Mouse (Mus musculus): ENCODE measurements around the gene Polr3e. TPM values are rescaled to one million over a fixed set of nuclear protein-coding genes. Genes with fewer than 3 reads are reported as not detected.
"Not testable (repeated sequence)": the region's sequence is repeated elsewhere in the genome, so short reads cannot be mapped to it uniquely, and the experiment has no call there.

The Polr3e gene
- polyA plus RNA-seq, 1 experiment from 2014 or later = 41.9 TPM

GRCm38 (mm10) chr7:120882674-120883073 is 34.9 kb upstream of the Polr3e start:
- no peaks in the 10 kb centered on the region for H3K4me1 ChIP-seq
- H3K36me3 ChIP-seq = peaks cover 81% of the 10 kb centered on the region
- H3K4me3 ChIP-seq = no peak overlapping the region
- peak; percentile 60 for ATAC-seq (ENCODE audit: low FRiP score, low read depth)
- H3K9me3 ChIP-seq = 0 out of 2 replicates have a peak, but pooled peaks cover 4% of the 10 kb centered on the region
- no peaks in the 10 kb centered on the region for H3K27me3 ChIP-seq
- H3K4me2 ChIP-seq (replicated peaks) = no peak overlapping the region
- H3K9ac ChIP-seq = no peak overlapping the region
- no peak overlapping the region for H3K27ac ChIP-seq
- 79% methylated on average over 4 of the region's 4 CpGs for WGBS

DNA sequence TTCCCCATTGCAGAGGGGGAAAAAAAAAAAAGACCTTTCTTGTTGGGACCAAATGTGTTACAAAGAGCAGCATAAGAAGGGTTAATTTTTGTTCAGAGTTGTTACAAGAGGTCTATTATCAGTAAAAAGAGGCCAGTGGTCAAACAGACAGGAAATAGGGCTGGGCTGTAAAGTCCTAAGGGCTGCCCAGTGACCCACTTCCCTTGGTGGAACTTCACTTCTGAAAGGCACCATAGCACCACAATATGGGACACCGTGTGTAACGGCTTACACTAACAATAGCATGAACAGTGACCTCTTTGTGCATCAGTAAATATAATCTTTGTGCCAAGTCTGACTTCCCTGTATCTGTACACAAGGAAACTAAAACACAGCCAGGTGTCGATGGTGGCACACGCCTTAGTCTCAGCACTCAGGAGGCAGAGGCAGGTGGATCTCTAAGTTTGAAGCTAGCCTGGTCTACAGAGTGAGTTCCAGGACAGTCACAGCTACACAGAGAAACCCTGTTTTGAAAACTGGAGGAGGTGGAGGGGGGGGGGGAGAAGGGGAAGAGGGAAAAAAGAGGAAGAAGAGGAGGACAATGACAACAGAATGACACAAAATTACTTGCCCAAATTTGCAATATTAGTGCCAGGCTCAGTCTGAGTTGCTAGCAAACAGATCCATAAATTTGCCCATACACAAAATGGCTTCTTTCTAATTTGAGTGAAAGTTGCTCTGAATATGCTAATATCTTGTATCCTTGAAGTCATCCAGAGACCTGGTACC is 33.8 kb upstream of the Polr3e start:
- Histone ChIP-seq H3K36me3 (peaks cover 85% of the 10 kb centered on the region), H3K9ac (no peak overlapping the region), H3K4me2 (replicated peaks) (no peak overlapping the region), H3K4me1 (no peaks in the 10 kb centered on the region), H3K4me3 (no peak overlapping the region), H3K9me3 (0 out of 2 replicates have a peak, but pooled peaks cover 4% of the 10 kb centered on the region), H3K27ac (no peak overlapping the region), H3K27me3 (no peaks in the 10 kb centered on the region)
- 94% methylated on average over 4 of the region's 4 CpGs for WGBS
- no peak for ATAC-seq (ENCODE audit: low FRiP score, low read depth)

DNA sequence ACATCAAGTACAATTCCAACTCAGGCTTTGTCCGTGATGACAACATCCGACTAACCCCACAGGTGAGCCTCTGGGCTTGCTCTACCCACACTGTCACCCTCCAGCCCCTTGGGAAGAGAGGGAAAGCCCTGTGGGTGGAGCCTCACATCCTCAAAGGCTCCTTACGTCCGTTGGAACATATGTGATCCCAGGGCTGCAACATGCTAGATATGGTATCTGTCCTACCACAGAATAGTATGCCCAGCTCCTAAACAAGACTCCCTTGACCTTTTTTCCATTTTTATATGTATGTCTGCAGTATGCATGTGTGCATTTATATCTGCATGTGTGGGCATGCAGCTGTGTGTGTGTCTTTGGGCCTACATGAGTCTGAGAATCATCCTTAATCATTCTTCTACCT is 32.8 kb upstream of the Polr3e start:
- peaks cover 88% of the 10 kb centered on the region for H3K36me3 ChIP-seq

GRCm38 (mm10) chr7:120893123-120893522 is 24.4 kb upstream of the Polr3e start:
- no peak overlapping the region for H3K27ac ChIP-seq
- no peaks in the 10 kb centered on the region for H3K27me3 ChIP-seq
- H3K4me2 ChIP-seq (replicated peaks) = no peak overlapping the region
- peaks cover 85% of the 10 kb centered on the region for H3K36me3 ChIP-seq
- no peaks in the 10 kb centered on the region for H3K4me1 ChIP-seq
- H3K4me3 ChIP-seq = no peak overlapping the region
- H3K9ac ChIP-seq = no peak overlapping the region
- no peaks in the 10 kb centered on the region for H3K9me3 ChIP-seq
- 85% methylated on average over 5 of the region's 5 CpGs for WGBS
- ATAC-seq (ENCODE audit: low FRiP score, low read depth) = no peak

More for the DNA sequence above, 32.8 kb upstream of the Polr3e start:
- Histone ChIP-seq H3K9ac (no peak overlapping the region), H3K4me2 (replicated peaks) (no peak overlapping the region), H3K27me3 (no peaks in the 10 kb centered on the region), H3K4me3 (no peak overlapping the region), H3K9me3 (0 out of 2 replicates have a peak, but pooled peaks cover 4% of the 10 kb centered on the region), H3K27ac (no peak overlapping the region), H3K4me1 (no peaks in the 10 kb centered on the region)
- no peak for ATAC-seq (ENCODE audit: low FRiP score, low read depth)
- 95% methylated on average over 4 of the region's 4 CpGs for WGBS

DNA sequence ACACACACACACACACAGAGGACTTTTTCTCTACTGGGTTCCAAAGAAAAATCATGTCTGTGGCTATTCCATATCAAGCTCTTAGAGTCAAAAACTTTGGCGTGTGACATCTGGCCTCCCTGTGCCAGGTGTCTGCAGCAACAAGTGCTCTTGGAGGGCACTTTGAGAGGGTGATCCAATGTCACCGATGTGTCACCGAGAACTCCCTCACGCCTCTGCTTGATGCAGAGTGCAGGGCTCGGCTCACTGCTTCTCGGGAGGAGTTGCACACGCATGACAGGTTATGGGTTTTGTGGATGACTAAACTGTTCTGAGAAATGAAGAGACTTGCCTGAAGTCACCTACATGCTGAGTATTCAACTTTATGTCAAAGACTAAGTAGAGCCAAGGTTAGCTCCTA is 20.5 kb upstream of the Polr3e start:
- H3K4me2 ChIP-seq (replicated peaks) = no peak overlapping the region
- WGBS = 92% methylated on average over 7 of the region's 7 CpGs
- peaks cover 74% of the 10 kb centered on the region for H3K36me3 ChIP-seq
- H3K9me3 ChIP-seq = no peaks in the 10 kb centered on the region
- no peak overlapping the region for H3K9ac ChIP-seq
- ATAC-seq (ENCODE audit: low FRiP score, low read depth) = no peak
- H3K4me1 ChIP-seq = 0 out of 2 replicates have a peak, but pooled peaks cover 3% of the 10 kb centered on the region
- no peaks in the 10 kb centered on the region for H3K27me3 ChIP-seq
- H3K4me3 ChIP-seq = no peak overlapping the region
- H3K27ac ChIP-seq = no peak overlapping the region

GRCm38 (mm10) chr7:120897711-120898335 is 19.7 kb upstream of the Polr3e start:
- Histone ChIP-seq H3K36me3 (peaks cover 70% of the 10 kb centered on the region), H3K9ac (no peak overlapping the region), H3K4me3 (no peak overlapping the region), H3K27ac (no peak overlapping the region), H3K4me1 (0 out of 2 replicates have a peak, but pooled peaks cover 3% of the 10 kb centered on the region), H3K4me2 (replicated peaks) (no peak overlapping the region), H3K9me3 (no peaks in the 10 kb centered on the region), H3K27me3 (no peaks in the 10 kb centered on the region)
- WGBS = 90% methylated on average over 9 of the region's 9 CpGs
- no peak for ATAC-seq (ENCODE audit: low FRiP score, low read depth)

- H3K9ac ChIP-seq = no peak overlapping the region
- WGBS = 68% methylated on average over 4 of the region's 4 CpGs
- H3K4me1 ChIP-seq = 0 out of 2 replicates have a peak, but pooled peaks cover 3% of the 10 kb centered on the region
- H3K27me3 ChIP-seq = no peaks in the 10 kb centered on the region
- H3K9me3 ChIP-seq = no peaks in the 10 kb centered on the region
- H3K4me2 ChIP-seq (replicated peaks) = no peak overlapping the region
- H3K4me3 ChIP-seq = no peak overlapping the region
- peaks cover 62% of the 10 kb centered on the region for H3K36me3 ChIP-seq
- no peak for ATAC-seq (ENCODE audit: low FRiP score, low read depth)
- no peak overlapping the region for H3K27ac ChIP-seq
These were observed 17.4 kb upstream of the Polr3e start for GRCm38 (mm10) chr7:120900191-120900590.

DNA sequence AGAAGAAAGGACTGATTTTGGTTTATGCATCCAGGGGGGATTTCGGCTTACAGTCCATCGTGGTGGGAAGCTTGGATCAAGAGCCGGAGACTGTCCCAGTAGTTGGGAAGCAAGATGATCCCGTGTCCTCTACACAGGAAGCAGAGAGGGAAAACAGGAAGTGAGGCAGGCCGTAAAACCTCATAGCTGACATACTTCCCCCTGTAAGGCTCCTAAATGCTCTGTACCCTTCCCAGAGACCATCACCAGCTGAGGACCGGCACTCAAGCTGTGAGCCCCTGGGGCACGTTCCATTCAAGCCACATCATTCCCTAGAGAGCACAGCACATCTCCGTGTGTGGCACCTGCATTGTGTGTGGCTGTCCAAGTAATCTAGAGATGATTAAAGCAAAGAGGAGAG is 15.8 kb upstream of the Polr3e start:
- Histone ChIP-seq H3K27me3 (no peaks in the 10 kb centered on the region), H3K4me3 (no peak overlapping the region), H3K36me3 (peaks cover 48% of the 10 kb centered on the region), H3K27ac (no peak overlapping the region), H3K4me2 (replicated peaks) (no peak overlapping the region), H3K4me1 (0 out of 2 replicates have a peak, but pooled peaks cover 3% of the 10 kb centered on the region), H3K9ac (no peak overlapping the region), H3K9me3 (no peaks in the 10 kb centered on the region)
- 45% methylated on average over 8 of the region's 8 CpGs for WGBS
- no peak for ATAC-seq (ENCODE audit: low FRiP score, low read depth)

DNA sequence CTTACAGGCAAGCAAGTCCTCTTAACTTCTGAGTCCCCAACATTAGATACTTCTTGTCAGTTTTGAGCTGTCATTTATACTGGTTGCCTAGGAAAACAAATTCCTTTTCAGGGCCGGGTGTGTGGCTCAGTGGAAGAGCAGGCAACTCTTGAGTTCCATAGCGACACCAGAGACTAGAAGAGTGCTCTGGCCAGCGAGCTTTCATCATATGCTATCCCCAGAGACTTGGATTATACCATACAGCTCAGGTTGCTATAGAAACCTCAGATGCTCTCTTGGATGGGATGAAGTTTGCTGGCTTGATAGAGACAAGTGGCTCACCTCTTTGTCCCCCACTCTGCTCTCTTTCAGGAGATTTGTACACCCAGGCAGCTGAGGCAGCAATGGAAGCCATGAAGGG is 14.6 kb upstream of the Polr3e start:
- 69% methylated on average over 3 of the region's 3 CpGs for WGBS
- ATAC-seq (ENCODE audit: low FRiP score, low read depth) = no peak
- H3K4me2 ChIP-seq (replicated peaks) = no peak overlapping the region
- peaks cover 40% of the 10 kb centered on the region for H3K36me3 ChIP-seq
- H3K4me3 ChIP-seq = no peak overlapping the region
- H3K27ac ChIP-seq = no peak overlapping the region
- no peaks in the 10 kb centered on the region for H3K9me3 ChIP-seq
- H3K27me3 ChIP-seq = no peaks in the 10 kb centered on the region
- 0 out of 2 replicates have a peak, but pooled peaks cover 3% of the 10 kb centered on the region for H3K4me1 ChIP-seq
- H3K9ac ChIP-seq = no peak overlapping the region

GRCm38 (mm10) chr7:120910172-120910571 is 7.4 kb upstream of the Polr3e start:
- not testable (repeated sequence) for H3K27me3 ChIP-seq; H3K9ac ChIP-seq; H3K9me3 ChIP-seq; H3K4me3 ChIP-seq; H3K4me2 ChIP-seq (replicated peaks); H3K36me3 ChIP-seq; H3K27ac ChIP-seq; H3K4me1 ChIP-seq; ATAC-seq (ENCODE audit: low FRiP score, low read depth)
- 75% methylated on average over 3 of the region's 3 CpGs for WGBS

- H3K4me3 ChIP-seq; H3K36me3 ChIP-seq; H3K9me3 ChIP-seq; ATAC-seq (ENCODE audit: low FRiP score, low read depth); H3K4me1 ChIP-seq; H3K27me3 ChIP-seq; H3K4me2 ChIP-seq (replicated peaks); H3K27ac ChIP-seq; H3K9ac ChIP-seq: not testable (repeated sequence)
- WGBS = 83% methylated on average over 6 of the region's 6 CpGs
These were observed 6.3 kb upstream of the Polr3e start for GRCm38 (mm10) chr7:120911268-120911667.

DNA sequence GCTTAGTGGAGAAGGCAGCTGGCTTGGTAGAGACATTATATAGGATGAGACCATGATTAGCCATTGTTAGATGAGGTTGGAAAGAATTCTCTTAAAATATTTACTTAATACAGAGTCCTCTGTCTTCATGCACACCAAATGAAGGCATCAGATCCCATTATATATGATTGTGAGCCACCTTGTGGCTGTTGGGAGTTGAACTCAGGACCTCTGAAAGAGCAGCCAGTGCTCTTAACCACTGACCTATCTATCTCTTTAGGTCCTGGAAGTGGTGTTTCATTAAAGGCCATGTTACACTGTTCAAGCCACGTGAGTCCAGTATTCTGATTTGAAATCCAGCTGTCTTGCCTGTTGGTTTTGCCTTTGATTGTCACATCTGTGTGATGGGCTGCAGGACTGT is 4.2 kb upstream of the Polr3e start:
- H3K4me1 ChIP-seq = peaks cover under 1% of the 10 kb centered on the region; the same call in 1 of the 2 replicates
- H3K36me3 ChIP-seq = no peaks in the 10 kb centered on the region
- H3K4me3 ChIP-seq = no peak overlapping the region
- H3K9me3 ChIP-seq = no peaks in the 10 kb centered on the region
- H3K27ac ChIP-seq = no peak overlapping the region
- no peak overlapping the region for H3K4me2 ChIP-seq (replicated peaks)
- 31% methylated on average over 1 of the region's 1 CpGs for WGBS
- no peak for ATAC-seq (ENCODE audit: low FRiP score, low read depth)
- no peak overlapping the region for H3K9ac ChIP-seq
- H3K27me3 ChIP-seq = no peaks in the 10 kb centered on the region

Data from limb, embryonic 13.5 days (tissue).